ENCODE assay signal across 15 mouse cellular contexts in genomic region chr9:43473601-43474302, GRCm38 (mm10).
DNase-seq lines count a peak whose midpoint lies in the region; ATAC-seq and TF ChIP-seq lines count a peak whose summit lies in the region.
"Had no signal": no experiment of that assay in that cellular context is flagged by ENCODE, and none has a peak within 500 bp of the region (broad histone marks: within the 10 kb centered on the region; RNA-seq: fewer than 3 reads in every experiment).

No protein-coding gene starts in this region.

- H3K4me2 ChIP-seq in neural tube, embryonic 15.5 days: no peak overlapping the region
- H3K4me2 ChIP-seq: embryonic facial prominence, embryonic 13.5 days; midbrain, embryonic 12.5 days; neural tube, embryonic 12.5 days had no signal

- peaks cover 13% of the 10 kb centered on the region for H3K4me1 ChIP-seq in neural tube, embryonic 15.5 days
- H3K4me1 ChIP-seq: heart, embryonic 10.5 days; midbrain, embryonic 12.5 days had no signal

- peak overlapping the region; percentile 76 for H3K27ac ChIP-seq in layer of hippocampus, adult 2 months
- H3K27ac ChIP-seq in neural tube, embryonic 15.5 days (replicated peaks): no peak overlapping the region
- H3K27ac ChIP-seq: embryonic facial prominence, embryonic 13.5 days; heart, embryonic 10.5 days; midbrain, embryonic 12.5 days; neural tube, embryonic 12.5 days had no signal

- no peak for TF ChIP-seq CTCF in layer of hippocampus, adult 2 months (conservative IDR thresholded peaks at IDR 0.05)

- 55% methylated on average over 16 of the region's 16 CpGs for WGBS in neural tube, embryonic 15.5 days

- H3K27me3 ChIP-seq in neural tube, embryonic 15.5 days (replicated peaks): no peaks in the 10 kb centered on the region
- H3K27me3 ChIP-seq: embryonic facial prominence, embryonic 13.5 days; midbrain, embryonic 12.5 days; neural tube, embryonic 12.5 days had no signal

- no peaks in the 10 kb centered on the region for H3K9me3 ChIP-seq in neural tube, embryonic 15.5 days (replicated peaks)
- H3K9me3 ChIP-seq: embryonic facial prominence, embryonic 13.5 days; heart, embryonic 10.5 days; midbrain, embryonic 12.5 days; neural tube, embryonic 12.5 days had no signal

- 0 out of 2 replicates have a peak, but pooled peaks have one; percentile 28 for ATAC-seq in neural tube, embryonic 15.5 days (ENCODE audit: low FRiP score)
- ATAC-seq: inflammation-experienced regulatory T-cells, adult 6 months had no signal

- H3K9ac ChIP-seq in neural tube, embryonic 15.5 days (replicated peaks): no peak overlapping the region
- H3K9ac ChIP-seq: embryonic facial prominence, embryonic 13.5 days; midbrain, embryonic 12.5 days; neural tube, embryonic 12.5 days had no signal

- peak; percentile 57 to 64 for DNase-seq in cerebellum, postnatal 10 days
- no peak for DNase-seq in cerebellum, adult 8-10 months
- no peak for DNase-seq in layer of hippocampus, adult 2 months (ENCODE audit: low spot score in 2 of 2)
- no peak for DNase-seq in layer of hippocampus, adult 8-10 months (ENCODE audit: low spot score in 2 of 2)
- no peak for DNase-seq in neural tube, embryonic 10.5 days (ENCODE audit: extremely low spot score, low spot score)
- peak; percentile 35 for DNase-seq in right cerebral cortex, postnatal 25 days
- no peak for DNase-seq in retina, postnatal 1 day
- DNase-seq: gastrocnemius, postnatal 25 days; heart, postnatal 14 days had no signal

- no peak overlapping the region for H3K4me3 ChIP-seq in layer of hippocampus, adult 2 months
- H3K4me3 ChIP-seq in neural tube, embryonic 15.5 days (replicated peaks): no peak overlapping the region
- H3K4me3 ChIP-seq: embryonic facial prominence, embryonic 13.5 days; heart, embryonic 10.5 days; midbrain, embryonic 12.5 days; neural tube, embryonic 12.5 days had no signal

- H3K36me3 ChIP-seq in neural tube, embryonic 15.5 days: no peaks in the 10 kb centered on the region
- H3K36me3 ChIP-seq: embryonic facial prominence, embryonic 13.5 days; heart, embryonic 10.5 days; midbrain, embryonic 12.5 days; neural tube, embryonic 12.5 days had no signal

Comparison
In these comparisons a context has a peak if more than half of its experiments do, and no peak if none do; other contexts are left out.
1. DNase-seq: peak in cerebellum, postnatal 10 days (2 of 2) and right cerebral cortex, postnatal 25 days (single experiment); none in cerebellum, adult 8-10 months (single experiment), layer of hippocampus, adult 2 months (0 of 2), layer of hippocampus, adult 8-10 months (0 of 2), neural tube, embryonic 10.5 days (single experiment) and retina, postnatal 1 day (single experiment).